Mouse (Mus musculus) megakaryocyte, embryonic 14.5 days (primary cell): ENCODE data around the gene Ptprm.

Experiments used
- FLI1 ChIP-seq: IDR thresholded peaks from 2 replicates; pipeline ENCODE4 v1.6.1; 2012; ENCODE audit warnings: low read length, inconsistent platforms, mixed read lengths
- GATA1 ChIP-seq: IDR thresholded peaks from 3 replicates; pipeline ENCODE4 v1.6.1; 2012; ENCODE audit warnings: mixed read lengths, low read length, inconsistent platforms, borderline replicate concordance

DNA sequence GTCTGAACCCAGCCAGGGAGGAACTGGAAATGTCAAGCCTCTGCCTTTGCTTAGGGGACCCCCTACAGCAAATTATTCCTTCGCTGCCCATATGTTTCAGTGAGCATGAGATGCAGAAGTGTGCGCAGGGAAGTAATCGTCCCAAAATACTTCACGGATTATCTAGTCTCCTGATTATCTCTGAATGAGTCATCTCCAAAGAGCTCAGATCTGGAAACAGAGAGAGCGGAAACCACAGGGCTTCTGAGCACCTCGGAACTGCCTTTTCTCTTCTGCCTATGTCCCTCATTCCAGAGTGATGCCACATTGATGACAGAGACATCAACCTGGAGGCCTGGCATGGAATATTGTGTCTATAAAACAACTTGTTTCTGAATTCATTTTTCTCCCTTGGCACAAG, 11.3 kb downstream of the Ptprm start:
- TF ChIP-seq GATA1: no peak
- no peak for TF ChIP-seq FLI1
